Mouse (Mus musculus) brain, adult 2 months (tissue): ENCODE measurements around the gene Camkk1.

Experiments used
- DNase-seq: peaks from one replicate; pipeline ENCODE4 v3.0.0; 2011; ENCODE audit warnings: low read depth, low spot score

Camkk1 gene

DNA sequence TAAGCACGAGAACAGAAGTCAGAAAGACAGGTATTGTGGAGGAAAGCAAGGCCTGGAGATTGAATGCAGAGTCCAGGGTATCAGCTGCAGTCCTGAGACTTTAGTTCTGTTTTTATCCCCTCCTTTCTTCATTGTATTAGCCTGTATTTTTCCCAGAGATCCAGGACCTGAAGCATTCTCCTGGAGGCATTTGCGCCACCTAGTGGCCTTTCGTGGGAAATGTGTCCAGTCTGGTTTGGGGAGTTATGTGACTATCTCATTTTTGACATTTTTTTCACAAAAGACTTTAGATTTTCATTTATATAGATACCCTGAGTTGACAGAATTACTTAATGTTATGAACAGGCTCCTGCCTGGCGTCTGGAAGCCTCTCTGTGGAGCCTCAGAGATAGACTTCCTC, 30.5 kb downstream of the Camkk1 start:
- peak; percentile 89 for DNase-seq

DNA sequence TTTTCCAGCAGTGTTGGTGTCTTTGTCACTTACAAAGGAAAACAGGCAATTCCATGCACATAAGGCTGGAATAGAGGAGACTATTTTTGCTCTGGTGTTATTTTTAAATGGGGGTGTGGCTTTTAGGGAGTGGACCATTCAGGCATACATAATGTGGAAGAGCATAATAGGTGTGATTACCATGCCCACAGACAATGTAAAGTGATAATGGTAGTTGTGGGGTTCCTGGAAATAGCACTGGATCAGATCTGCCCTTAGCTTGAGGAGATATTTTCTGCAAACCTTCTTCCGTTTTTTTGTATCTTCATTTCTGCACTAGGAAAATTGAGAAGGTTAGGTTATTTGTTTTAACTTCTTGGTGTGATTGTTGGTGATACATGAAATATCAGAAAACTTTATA, 34.0 kb downstream of the Camkk1 start:
- peak; percentile 45 for DNase-seq

DNA sequence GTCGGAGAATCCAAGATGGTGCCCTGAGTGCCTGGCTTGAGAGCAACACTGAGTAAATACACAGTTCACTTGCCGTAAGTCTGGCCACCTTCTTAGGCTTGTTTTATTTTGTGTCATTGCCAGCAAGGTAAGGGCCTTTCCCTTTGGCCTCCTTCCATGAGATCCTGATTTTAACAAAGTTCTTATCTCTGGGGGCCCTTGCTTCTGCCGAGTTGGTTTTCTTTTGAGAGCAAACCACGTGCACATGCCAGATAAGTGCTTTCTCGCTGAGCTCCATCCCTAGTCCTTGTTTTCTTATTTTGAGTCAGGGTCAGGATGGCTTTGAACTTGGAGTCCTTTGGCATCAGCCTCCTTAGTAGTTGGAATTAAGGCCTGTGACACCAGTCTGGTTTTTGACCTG, 38.9 kb downstream of the Camkk1 start:
- DNase-seq: no peak

DNA sequence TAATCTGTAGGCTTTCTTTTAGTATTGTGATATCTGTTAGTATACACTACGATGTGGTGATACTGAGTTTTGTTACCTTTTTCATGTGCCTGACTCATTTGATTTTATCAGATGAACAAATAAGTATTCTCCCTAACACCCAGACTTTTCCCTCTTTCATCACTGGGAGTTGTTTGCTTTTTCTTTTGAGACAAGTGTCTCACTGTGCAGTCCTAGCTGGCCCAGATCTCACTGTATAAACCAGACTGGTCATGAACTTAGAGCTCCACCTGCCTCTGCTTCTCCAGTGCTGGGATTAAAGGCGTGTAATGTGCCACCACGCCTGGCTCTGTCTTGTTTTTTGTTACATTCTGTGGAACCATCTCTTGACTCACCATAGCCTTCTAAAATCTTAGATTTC, 40.8 kb downstream of the Camkk1 start:
- no peak for DNase-seq

DNA sequence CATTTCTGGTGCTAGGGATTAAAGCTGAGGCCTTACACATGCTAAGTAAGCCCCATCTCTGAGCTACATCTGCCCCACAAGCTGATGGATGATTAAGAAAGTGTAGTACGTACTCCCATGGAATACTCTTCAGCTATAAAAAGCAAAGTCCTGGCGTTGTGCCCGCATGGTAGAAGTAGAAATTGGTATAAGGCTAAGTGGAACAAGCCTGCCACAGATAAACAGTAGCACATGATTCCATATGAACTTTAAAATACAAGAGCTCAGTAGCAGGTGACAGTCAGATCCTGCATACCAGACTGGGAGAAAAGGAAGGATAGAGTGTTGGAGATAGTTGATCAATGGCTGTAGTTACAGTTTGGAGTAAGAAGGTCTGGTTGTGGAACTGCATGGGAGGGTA, 42.6 kb downstream of the Camkk1 start:
- DNase-seq: no peak

DNA sequence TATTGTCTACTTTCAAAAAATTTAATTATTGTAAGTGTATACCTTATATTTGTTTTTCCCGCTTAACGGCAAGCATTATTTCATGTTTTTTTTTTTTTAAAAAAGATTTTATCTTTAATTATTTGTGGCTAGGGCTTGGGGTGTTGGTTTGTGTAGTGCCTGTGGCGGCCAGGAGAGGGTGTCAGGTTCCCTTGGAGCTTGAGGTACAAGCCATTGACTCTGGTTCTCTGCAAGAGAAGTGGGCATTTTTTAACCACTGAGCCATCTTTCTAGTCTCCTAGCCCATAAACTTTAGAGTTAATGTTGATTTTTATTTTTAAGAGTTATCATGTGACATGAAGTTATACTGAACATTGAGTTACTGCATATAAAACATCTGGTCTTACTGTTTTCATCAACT, 53.0 kb downstream of the Camkk1 start:
- DNase-seq: peak; percentile 53

DNA sequence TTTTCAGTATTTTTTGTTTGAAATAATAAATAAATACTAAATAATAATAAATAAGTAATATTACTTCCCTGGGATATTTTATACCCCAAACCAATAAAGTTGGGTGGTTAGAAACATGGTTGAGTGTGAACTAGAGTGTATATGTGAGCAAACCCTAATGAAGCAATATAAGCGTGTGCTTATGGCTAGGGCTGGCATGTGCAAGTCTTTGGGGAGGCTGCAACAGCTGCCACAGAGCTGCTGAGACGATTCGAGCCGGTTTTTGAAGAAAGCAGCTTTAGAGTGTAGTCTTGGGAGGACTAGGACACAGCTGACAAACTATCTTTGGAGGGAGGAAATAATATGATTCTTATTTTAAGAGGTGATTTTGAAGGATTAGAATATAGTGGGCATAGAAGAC, 57.5 kb downstream of the Camkk1 start:
- no peak for DNase-seq

DNA sequence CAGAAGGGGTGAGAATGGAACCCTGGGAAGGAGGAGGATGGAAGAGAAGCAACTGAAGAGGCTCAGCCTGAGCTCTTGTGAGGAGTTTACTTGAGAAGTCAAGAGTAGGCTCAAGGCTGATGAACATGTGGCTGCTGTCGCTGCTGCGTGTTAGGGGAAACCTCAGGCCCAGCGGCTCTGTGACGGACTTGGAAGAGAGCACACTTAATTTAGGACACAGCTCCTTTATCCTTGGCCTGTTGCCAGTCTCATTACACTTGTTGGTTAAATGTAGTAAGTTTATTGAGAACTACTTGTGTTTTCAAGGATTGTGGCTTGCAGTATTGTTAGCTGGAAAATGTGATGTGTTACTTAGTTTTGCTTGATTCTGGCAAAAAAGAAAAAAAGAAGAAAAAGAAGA, 57.9 kb downstream of the Camkk1 start:
- DNase-seq: no peak

DNA sequence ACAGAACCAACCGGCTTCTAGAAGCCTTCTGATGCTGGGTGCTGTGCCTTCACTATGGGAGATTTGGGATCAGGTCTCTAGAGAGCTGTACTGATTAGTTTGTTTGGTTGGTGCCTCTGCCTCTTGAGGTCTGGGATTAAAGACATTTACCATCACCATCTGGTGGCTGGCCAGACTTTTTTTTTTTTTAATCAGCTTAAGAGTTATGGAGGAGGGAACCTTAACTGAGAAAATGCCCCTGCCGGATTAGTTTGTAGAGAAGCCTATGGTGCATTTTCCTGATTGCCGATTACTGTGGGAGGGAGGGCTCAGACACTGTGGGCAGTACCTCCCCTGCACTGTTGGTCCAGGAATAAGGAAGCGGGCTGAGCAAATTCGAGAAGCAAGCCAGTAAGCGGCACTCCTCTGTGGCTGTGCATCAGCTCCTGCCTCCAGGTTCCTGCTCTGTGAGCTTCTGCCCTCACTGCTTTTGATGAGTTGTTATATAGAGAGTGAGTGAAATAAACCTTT, 58.5 kb downstream of the Camkk1 start:
- no peak for DNase-seq

DNA sequence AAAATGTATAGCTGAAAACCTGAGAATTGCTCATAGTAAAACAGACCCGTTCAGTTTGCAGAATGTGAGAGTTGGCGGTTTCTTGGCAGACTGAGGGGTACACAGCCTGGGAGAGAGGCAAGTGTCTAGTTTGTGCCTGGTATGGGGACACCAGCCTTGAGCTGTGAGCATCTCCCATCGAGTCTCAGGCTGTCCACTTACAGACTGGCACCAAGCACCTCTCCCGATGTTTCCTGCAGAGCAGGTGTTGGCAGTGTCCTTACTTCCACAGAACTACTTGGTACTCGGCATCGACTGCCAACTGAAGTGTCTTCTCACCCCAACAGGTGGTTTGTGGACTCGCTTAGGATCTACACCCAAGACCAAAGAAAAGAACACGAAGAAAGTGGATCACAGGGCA, 59.8 kb downstream of the Camkk1 start:
- DNase-seq: peak; percentile 33

DNA sequence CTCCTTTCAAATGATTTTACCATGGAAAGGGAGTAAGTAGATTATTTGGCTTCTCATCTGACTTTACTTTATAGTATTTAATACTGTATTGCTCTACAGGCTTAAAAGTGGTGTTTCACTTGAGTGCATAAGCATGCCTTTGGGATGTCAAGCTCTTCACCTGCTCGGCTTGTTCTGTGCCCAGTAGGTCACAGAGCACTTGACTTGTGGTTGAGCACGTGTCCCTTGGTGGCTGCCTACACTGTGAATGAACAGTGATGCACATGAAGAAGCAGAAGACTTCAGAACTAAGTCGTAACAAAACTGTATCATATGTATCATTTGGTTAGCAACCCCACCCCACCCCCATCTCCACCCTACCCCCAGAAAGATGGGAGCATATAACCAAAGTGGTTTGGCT, 61.5 kb downstream of the Camkk1 start:
- no peak for DNase-seq

DNA sequence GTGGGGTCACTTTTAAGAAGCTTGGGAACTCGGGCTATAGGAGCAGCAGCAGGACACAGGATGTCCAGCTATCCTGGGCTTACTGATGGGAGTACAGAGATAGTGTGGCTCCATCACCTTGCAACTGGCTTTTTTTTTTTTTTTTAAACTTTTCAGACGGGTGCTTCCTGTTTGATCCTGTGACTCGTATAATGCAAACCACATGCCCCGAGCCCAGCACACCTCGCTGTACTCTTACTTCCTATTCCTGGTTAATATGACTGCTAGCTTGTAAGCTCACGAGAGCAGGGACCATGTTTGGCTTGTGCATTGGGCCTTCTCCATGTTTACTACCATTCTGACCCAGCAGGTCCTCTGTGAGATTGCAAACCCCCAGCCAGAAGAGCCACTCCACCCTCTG, 65.5 kb downstream of the Camkk1 start:
- DNase-seq: no peak

DNA sequence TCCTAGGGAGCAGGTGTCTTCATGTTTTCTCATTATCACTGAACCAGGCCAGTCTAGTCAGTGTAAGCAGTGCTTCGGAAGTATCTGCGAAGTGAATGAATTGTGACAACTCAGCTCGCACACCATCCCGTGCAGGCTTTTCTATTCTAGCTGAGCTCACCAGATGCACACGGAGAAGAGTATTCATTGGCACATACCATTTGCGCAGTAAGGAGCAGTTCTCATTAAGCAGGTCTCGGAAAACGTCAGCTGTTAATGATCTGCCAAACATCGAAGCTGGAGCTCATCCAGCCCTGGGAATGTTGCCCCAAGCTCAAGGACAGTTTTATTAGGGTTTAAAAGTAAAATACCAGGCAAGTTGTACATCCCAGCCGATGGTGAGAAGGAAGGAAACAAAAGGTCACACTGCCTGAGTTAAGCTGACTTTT, 66.0 kb downstream of the Camkk1 start:
- DNase-seq: peak; percentile 58

DNA sequence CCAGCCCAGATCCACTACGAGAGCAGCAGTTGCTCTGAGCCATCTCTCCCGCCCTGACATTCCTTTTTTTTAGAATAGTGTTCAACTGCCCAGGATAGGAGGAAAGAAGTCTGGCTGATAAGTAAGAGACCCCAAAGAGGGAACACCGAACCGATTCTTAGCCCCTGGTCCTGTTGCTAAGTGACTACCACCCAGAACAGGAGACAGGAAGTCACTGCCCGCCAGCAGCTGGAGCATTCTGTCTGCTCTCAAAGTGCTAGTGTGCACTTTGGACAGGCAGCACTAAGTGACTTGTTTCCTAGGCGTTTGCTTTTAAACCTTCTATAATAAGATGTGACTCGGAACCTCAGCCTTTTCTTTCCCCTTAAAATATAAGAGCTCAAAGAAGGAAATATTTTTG, 66.6 kb downstream of the Camkk1 start:
- peak; percentile 40 for DNase-seq

DNA sequence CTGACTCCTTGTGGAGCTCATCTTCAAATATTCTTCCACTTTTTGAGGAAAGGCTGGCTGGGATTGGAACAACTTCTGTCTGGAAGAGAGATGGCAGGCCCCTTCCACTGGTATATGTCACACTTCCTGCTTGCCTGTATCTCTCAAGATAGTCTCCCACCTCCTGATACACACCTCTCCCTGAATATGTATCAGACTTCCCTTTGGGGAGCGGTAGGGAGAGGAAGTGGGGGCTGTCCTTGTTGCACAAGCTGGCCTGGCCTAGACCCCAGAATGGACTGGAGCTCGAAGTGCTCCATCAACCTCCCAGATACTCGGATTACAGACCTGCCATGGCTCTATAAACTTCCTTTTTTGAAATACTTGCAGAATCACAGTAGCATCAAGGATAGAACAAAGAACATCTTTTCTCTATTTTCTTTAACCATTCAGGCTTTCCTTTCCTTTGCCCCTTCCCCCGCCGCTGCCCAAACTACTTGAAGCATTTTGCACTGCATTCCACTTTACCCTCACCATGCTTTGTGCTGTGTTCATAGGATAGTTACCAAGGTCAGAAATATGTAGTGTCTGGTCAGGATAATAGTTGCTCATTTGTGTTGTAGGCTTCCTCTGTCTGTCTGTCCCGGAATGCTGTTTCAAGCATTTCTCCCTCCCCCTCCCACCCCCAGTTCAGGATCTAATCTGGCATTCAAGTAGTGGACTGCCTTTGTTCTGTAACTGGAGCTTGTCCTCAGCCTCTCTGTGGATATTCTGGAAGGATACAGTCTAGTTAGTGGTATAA, 69.1 kb downstream of the Camkk1 start:
- DNase-seq: no peak

DNA sequence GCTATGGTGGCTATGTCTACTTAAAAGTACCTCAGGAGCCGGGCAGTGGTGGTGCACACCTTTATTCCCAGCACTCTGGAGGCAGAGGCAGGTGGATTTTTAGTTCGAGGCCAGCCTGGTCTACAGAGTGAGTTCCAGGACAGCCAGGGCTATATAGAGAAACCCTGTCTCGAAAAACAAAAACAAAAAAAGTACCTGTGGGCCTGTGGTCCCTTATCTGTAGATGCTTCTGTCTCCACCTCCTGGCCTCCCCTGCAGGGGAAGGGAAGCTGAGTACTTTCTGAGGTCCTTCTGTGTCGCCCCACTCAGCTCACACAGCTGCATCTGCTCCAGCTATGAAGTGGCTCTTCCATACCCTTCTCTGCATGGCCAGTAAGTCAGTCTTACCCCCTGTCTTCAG, 71.5 kb downstream of the Camkk1 start, which contains the start of gene Itgae:
Itgae (plus strand) TSS at position 301 of the 400 bp plus-strand sequence.
- DNase-seq: no peak

DNA sequence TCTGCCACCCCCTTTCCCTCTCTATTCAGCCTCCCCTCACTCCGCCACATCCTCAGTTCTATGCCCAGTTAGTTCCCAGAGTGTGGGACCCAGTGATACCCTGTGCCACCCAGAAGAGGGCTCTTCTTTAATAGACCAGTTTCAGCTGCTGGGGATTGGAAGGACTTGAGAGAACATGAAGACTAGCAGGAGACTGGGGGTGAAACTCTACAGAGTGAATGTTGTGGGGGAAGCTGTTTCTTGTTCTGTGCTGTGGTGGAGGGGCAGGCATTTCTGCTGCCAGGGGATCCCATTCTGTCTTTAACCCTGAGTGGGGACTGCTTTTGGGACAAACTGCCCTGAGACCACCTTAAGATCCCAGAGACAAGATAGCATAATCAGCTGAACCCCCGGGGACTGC, 72.0 kb downstream of the Camkk1 start:
- no peak for DNase-seq
